Mouse (Mus musculus) liver, embryonic 12.5 days (tissue): ENCODE measurements around the gene Ch25h. TPM values are rescaled to one million over a fixed set of nuclear protein-coding genes. Genes with fewer than 3 reads are reported as not detected.

ENCODE experiments used
- polyA plus RNA-seq: library from polyadenylated mRNA; unstranded; fragments of >200 nt; fragmentation: Nextera tagmentation; extraction: Ambion mirVana; gene quantifications from 2 replicates; pipeline ENCODE4 v1.2.1, GENCODE M21; 2016

Gene Ch25h
- polyA plus RNA-seq, 1 experiment from 2014 or later: 0.97 TPM

Other genes with a start within 250 kb of the Ch25h start
- 26.4 and 31.0 TPM in 2 replicates for gene Acta2, start 219.6 kb downstream of the Ch25h start, polyA plus RNA-seq
- 0.74 and 1.4 TPM in 2 replicates for gene Fas, start 184.5 kb downstream of the Ch25h start, polyA plus RNA-seq
- gene Lipa, start 52.3 kb upstream of the Ch25h start, polyA plus RNA-seq: 33.4 and 35.0 TPM in 2 replicates
- 2.9 and 3.1 TPM in 2 replicates for gene Ifit2, start 75.5 kb upstream of the Ch25h start, polyA plus RNA-seq
- 0.60 and 0.69 TPM in 2 replicates for gene Ifit3, start 108.4 kb upstream of the Ch25h start, polyA plus RNA-seq
- 0.07 and 0.08 TPM in 2 replicates for gene Ifit1bl1, start 126.8 kb upstream of the Ch25h start, polyA plus RNA-seq
- 0.14 TPM in 1 of 2 replicates, not detected in the other for gene Ifit3b, start 132.8 kb upstream of the Ch25h start, polyA plus RNA-seq
- not detected in 2 replicates for gene Ifit1bl2, start 165.6 kb upstream of the Ch25h start, polyA plus RNA-seq
- gene Ifit1, start 165.7 kb upstream of the Ch25h start, polyA plus RNA-seq: 0.26 and 0.51 TPM in 2 replicates